Mouse (Mus musculus) telencephalon, adult 2 months (tissue): ENCODE data around the gene Saysd1.
A peak's percentile ranks its signal among the peaks of the same experiment; 100 is the strongest.

Source experiments
- DNase-seq: peaks from one replicate; pipeline ENCODE4 v3.0.0-alpha.2; 2011; ENCODE audit warnings: low read depth, low spot score

Gene Saysd1

GRCm38 (mm10) chr14:20112218-20112617, 26.1 kb downstream of the Saysd1 start:
- DNase-seq: no peak

- no peak for DNase-seq
Observed at GRCm38 (mm10) chr14:20110945-20111344, 27.4 kb downstream of the Saysd1 start.

GRCm38 (mm10) chr14:20106271-20106670, 32.1 kb downstream of the Saysd1 start:
- DNase-seq: no peak

- no peak for DNase-seq
Observed at GRCm38 (mm10) chr14:20103207-20103606, 35.1 kb downstream of the Saysd1 start.

- DNase-seq: no peak
Observed at GRCm38 (mm10) chr14:20098061-20098460, 40.3 kb downstream of the Saysd1 start.

- DNase-seq: no peak
Observed at GRCm38 (mm10) chr14:20094942-20095341, 43.4 kb downstream of the Saysd1 start.

GRCm38 (mm10) chr14:20093493-20093892, 44.8 kb downstream of the Saysd1 start:
- no peak for DNase-seq

GRCm38 (mm10) chr14:20084335-20084734, 54.0 kb downstream of the Saysd1 start:
- DNase-seq: no peak

GRCm38 (mm10) chr14:20082536-20083325, 55.6 kb downstream of the Saysd1 start:
- DNase-seq: peak; percentile 89

GRCm38 (mm10) chr14:20081937-20082533, 56.3 kb downstream of the Saysd1 start:
- no peak for DNase-seq

- DNase-seq: no peak
Observed at GRCm38 (mm10) chr14:20081084-20081483, 57.2 kb downstream of the Saysd1 start.

- DNase-seq: no peak
Observed at GRCm38 (mm10) chr14:20077181-20077580, 61.2 kb downstream of the Saysd1 start.

GRCm38 (mm10) chr14:20075544-20075943, 62.8 kb downstream of the Saysd1 start:
- DNase-seq: no peak

- DNase-seq: no peak
Observed at GRCm38 (mm10) chr14:20074759-20075158, 63.6 kb downstream of the Saysd1 start.

GRCm38 (mm10) chr14:20070629-20071028, 67.7 kb downstream of the Saysd1 start:
- DNase-seq: no peak

GRCm38 (mm10) chr14:20068365-20068764, 70.0 kb downstream of the Saysd1 start:
- no peak for DNase-seq

GRCm38 (mm10) chr14:20067293-20068074, 70.8 kb downstream of the Saysd1 start:
- DNase-seq: peak; percentile 74

- no peak for DNase-seq
Observed at GRCm38 (mm10) chr14:20064771-20065170, 73.6 kb downstream of the Saysd1 start.

GRCm38 (mm10) chr14:20048481-20048835, 89.9 kb downstream of the Saysd1 start:
- DNase-seq: no peak

GRCm38 (mm10) chr14:20047814-20048480, 90.4 kb downstream of the Saysd1 start:
- no peak for DNase-seq

- DNase-seq: no peak
Observed at GRCm38 (mm10) chr14:20047291-20047690, 91.0 kb downstream of the Saysd1 start.

- DNase-seq: no peak
Observed at GRCm38 (mm10) chr14:20044036-20044435, 94.3 kb downstream of the Saysd1 start.
